Mouse (Mus musculus) megakaryocyte, embryonic 14.5 days (primary cell): Measurements from ENCODE around the gene Ntm.

Source experiments
- FLI1 ChIP-seq: IDR thresholded peaks from 2 replicates; pipeline ENCODE4 v1.6.1; 2012; ENCODE audit warnings: low read length, inconsistent platforms, mixed read lengths
- GATA1 ChIP-seq: IDR thresholded peaks from 3 replicates; pipeline ENCODE4 v1.6.1; 2012; ENCODE audit warnings: mixed read lengths, low read length, inconsistent platforms, borderline replicate concordance

DNA sequence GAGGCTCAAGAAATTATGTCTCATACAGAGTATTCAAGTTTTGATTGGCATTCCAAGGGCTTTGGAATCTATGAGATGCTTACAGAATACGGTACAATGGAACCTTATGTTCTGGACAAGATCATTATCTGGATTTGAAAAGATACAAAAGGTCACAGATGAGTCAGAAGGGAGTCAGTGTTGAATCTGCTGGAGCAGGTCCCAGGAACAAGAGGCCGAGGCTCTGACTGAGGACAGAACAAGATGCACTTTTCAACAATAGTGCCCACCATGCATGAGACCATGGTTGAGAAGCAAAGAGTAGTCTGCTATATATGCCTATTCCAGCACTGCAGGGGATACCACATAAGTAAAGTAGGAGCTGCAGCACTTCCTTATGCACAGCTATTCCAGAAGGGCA lies 710.1 kb downstream of the Ntm start:
- no peak for TF ChIP-seq GATA1
- no peak for TF ChIP-seq FLI1
